Mouse (Mus musculus) bone marrow, adult 2 months (tissue): Measurements from ENCODE around the gene Hnrnpa1. TPM values are rescaled to one million over a fixed set of nuclear protein-coding genes. Genes with fewer than 3 reads are reported as not detected.
"Not testable (repeated sequence)": the region's sequence is repeated elsewhere in the genome, so short reads cannot be mapped to it uniquely, and the experiment has no call there.

Source experiments
- H3K27ac ChIP-seq: fragments of 200-500 bp; 2 replicates; pipeline ENCODE4 v1.5.1; 2012; ENCODE audit warnings: low read depth, mild to moderate bottlenecking, control low read depth, inconsistent platforms, low read length; ENCODE audit not compliant: control insufficient read depth, poor library complexity, insufficient read depth
- H3K4me1 ChIP-seq: fragments of 200-500 bp; 2 replicates; pipeline ENCODE4 v1.6.1; 2011; ENCODE audit warnings: low read length; ENCODE audit not compliant: control insufficient read depth, insufficient read depth
- H3K4me3 ChIP-seq: fragments of 200-500 bp; replicated peaks from 2 replicates; pipeline ENCODE3; 2011; ENCODE audit warnings: mild to moderate bottlenecking, low read depth, low read length, control low read depth; ENCODE audit not compliant: control insufficient read depth
- CTCF ChIP-seq: fragments of 200-500 bp; IDR thresholded peaks from 2 replicates; pipeline ENCODE4 v1.5.1; 2011; ENCODE audit warnings: low read length, control low read depth; ENCODE audit not compliant: control insufficient read depth, insufficient read depth
- POLR2A ChIP-seq: fragments of 200-500 bp; IDR thresholded peaks from 2 replicates; pipeline ENCODE4 v1.6.1; 2011; ENCODE audit warnings: low read depth, mild to moderate bottlenecking, control low read depth, low read length, borderline replicate concordance; ENCODE audit not compliant: control insufficient read depth
- WGBS: fragments of 180-500 bp; shearing (Covaris S2); methylation state at CpG from one replicate; pipeline ENCODE4 v1.1.7; 2018; 5-methylcytosine and 5-hydroxymethylcytosine counted together
- polyA plus RNA-seq: library from polyadenylated mRNA; stranded (reverse); fragments of >200 nt; gene quantifications from 2 replicates; pipeline ENCODE4 v1.2.4, GENCODE M21; 2011; ENCODE audit warnings: low replicate concordance; ENCODE audit not compliant: missing spikeins, insufficient read depth, insufficient read length

Gene Hnrnpa1
- polyA plus RNA-seq, 1 experiment: 641 TPM

- TF ChIP-seq POLR2A (no peak), CTCF (no peak)
- Histone ChIP-seq H3K4me3 (no peak overlapping the region), H3K4me1 (peaks cover 1% of the 10 kb centered on the region; the same call in 1 of the 2 replicates), H3K27ac (no peak overlapping the region)
These were observed 7.7 kb downstream of the Hnrnpa1 start for GRCm38 (mm10) chr15:103247782-103248400.

- no peak overlapping the region for H3K4me3 ChIP-seq
- H3K27ac ChIP-seq: no peak overlapping the region
- H3K4me1 ChIP-seq: peaks cover 1% of the 10 kb centered on the region; the same call in 1 of the 2 replicates
- 82% methylated on average over 28 of the region's 28 CpGs for WGBS
- TF ChIP-seq CTCF (no peak), POLR2A (peak; percentile 24; the same call in 1 of the 2 replicates)
These were observed 8.4 kb downstream of the Hnrnpa1 start for GRCm38 (mm10) chr15:103248401-103249313.

DNA sequence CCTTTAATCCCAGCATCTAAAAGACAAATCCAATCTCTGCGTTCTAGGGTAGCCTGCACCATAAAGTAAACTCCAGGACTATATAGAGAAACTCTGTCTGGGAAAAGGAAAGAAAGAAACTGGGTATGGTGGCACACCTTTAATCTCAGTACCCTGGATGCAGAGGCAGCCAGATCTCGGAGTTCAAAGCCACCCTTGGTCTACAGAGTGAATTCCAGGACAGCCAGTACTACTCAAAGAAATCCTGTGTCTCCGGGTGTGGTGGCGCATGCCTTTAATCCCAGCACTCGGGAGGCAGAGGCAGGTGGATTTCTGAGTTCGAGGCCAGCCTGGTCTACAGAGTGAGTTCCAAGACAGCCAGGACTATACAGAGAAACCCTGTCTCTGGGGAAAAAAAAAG lies 9.3 kb downstream of the Hnrnpa1 start:
- WGBS: 83% methylated on average over 6 of the region's 6 CpGs
- not testable (repeated sequence) for H3K4me1 ChIP-seq, H3K27ac ChIP-seq, H3K4me3 ChIP-seq

- Histone ChIP-seq H3K4me1 (peaks cover 1% of the 10 kb centered on the region; the same call in 1 of the 2 replicates), H3K27ac (peak overlapping the region; percentile 75)
These were observed 10.0 kb downstream of the Hnrnpa1 start for GRCm38 (mm10) chr15:103250195-103250740.

GRCm38 (mm10) chr15:103251595-103251994 lies 11.4 kb downstream of the Hnrnpa1 start:
- Histone ChIP-seq H3K4me3 (peak overlapping the region; percentile 66), H3K27ac (peak overlapping the region; percentile 81), H3K4me1 (peaks cover 2% of the 10 kb centered on the region; the same call in 1 of the 2 replicates)
- 4% methylated on average over 1 of the region's 1 CpGs for WGBS
- TF ChIP-seq POLR2A (0 out of 2 replicates have a peak, but pooled peaks have one; percentile 32), CTCF (no peak)

More at GRCm38 (mm10) chr15:103250195-103250740, 10.0 kb downstream of the Hnrnpa1 start:
- 26% methylated on average over 2 of the region's 2 CpGs for WGBS
- no peak for TF ChIP-seq POLR2A
- TF ChIP-seq CTCF: peak; percentile 99
- peak overlapping the region; percentile 65 for H3K4me3 ChIP-seq

- H3K27ac ChIP-seq: peak overlapping the region; percentile 86; the same call in 1 of the 2 replicates
- TF ChIP-seq POLR2A (no peak), CTCF (no peak)
- WGBS: 1% methylated on average over 3 of the region's 3 CpGs
- H3K4me3 ChIP-seq: peak overlapping the region; percentile 81
- H3K4me1 ChIP-seq: peaks cover 3% of the 10 kb centered on the region; the same call in 1 of the 2 replicates
These were observed 12.4 kb downstream of the Hnrnpa1 start for GRCm38 (mm10) chr15:103252660-103253059.

GRCm38 (mm10) chr15:103253352-103253751 lies 13.1 kb downstream of the Hnrnpa1 start:
- H3K27ac ChIP-seq: peak overlapping the region; percentile 86
- H3K4me3 ChIP-seq: peak overlapping the region; percentile 81
- 5% methylated on average over 1 of the region's 1 CpGs for WGBS
- TF ChIP-seq POLR2A (no peak), CTCF (no peak)
- H3K4me1 ChIP-seq: peaks cover 3% of the 10 kb centered on the region; the same call in 1 of the 2 replicates

GRCm38 (mm10) chr15:103255169-103255568 lies 14.9 kb downstream of the Hnrnpa1 start:
- peak overlapping the region; percentile 98 for H3K27ac ChIP-seq
- peaks cover 4% of the 10 kb centered on the region for H3K4me1 ChIP-seq
- peak overlapping the region; percentile 90 for H3K4me3 ChIP-seq
- peak; percentile 41 for TF ChIP-seq CTCF
- TF ChIP-seq POLR2A: peak; percentile 97
- under 1% methylated on average over 25 of the region's 25 CpGs for WGBS
